Mouse (Mus musculus): ENCODE results near the gene Herpud1.

- no peak for TF ChIP-seq CTCF (IDR thresholded peaks at IDR 0.05; ENCODE audit: low read depth, low read length)
- TF ChIP-seq POLR2A (IDR thresholded peaks at IDR 0.05; ENCODE audit: borderline replicate concordance, low read depth, low read length): no peak
Observed at GRCm38 (mm10) chr8:94345657-94346056, 40.6 kb upstream of the Herpud1 start.

Measured in bone marrow macrophage, adult 2 months (primary cell).